Mouse (Mus musculus): ENCODE results near the gene Dusp7. TPM values are rescaled to one million over a fixed set of nuclear protein-coding genes. Genes with fewer than 3 reads are reported as not detected.

Gene Dusp7
- total RNA-seq, 1 experiment: 4.5 TPM

- H3K4me3 ChIP-seq (ENCODE audit: insufficient read depth in 1 of 2, low read depth in 1 of 2, low read length in 2 of 2, poor library complexity in 1 of 2, severe bottlenecking in 1 of 2): no peak overlapping the region
- H3K9me3 ChIP-seq (ENCODE audit: control insufficient read depth, insufficient read depth, low read depth, low read length): no peaks in the 10 kb centered on the region
- H3K27ac ChIP-seq (ENCODE audit: insufficient read depth, low read depth, low read length, poor library complexity, severe bottlenecking): no peak overlapping the region
- H3K36me3 ChIP-seq (ENCODE audit: control insufficient read depth, insufficient read depth, low read length, poor library complexity, severe bottlenecking): no peaks in the 10 kb centered on the region
- in situ Hi-C loops (cut with MboI; ENCODE audit: low sequenced_read_pairs in 2 of 2, unreplicated experiment in 2 of 2): no loop called here
- DNase-seq (ENCODE audit: low read depth, low spot score): no peak
- H3K9ac ChIP-seq (ENCODE audit: insufficient read depth, low read depth, low read length, poor library complexity, severe bottlenecking): no peak overlapping the region
- TF ChIP-seq HCFC1 (IDR thresholded peaks at IDR 0.05; ENCODE audit: borderline replicate concordance, insufficient read depth, low read length) (no peak), CHD2 (IDR thresholded peaks at IDR 0.05; ENCODE audit: low read depth, low read length) (no peak), ZC3H11A (IDR thresholded peaks at IDR 0.05; ENCODE audit: borderline replicate concordance, low read depth, low read length) (no peak), ZNF384 (IDR thresholded peaks at IDR 0.05; ENCODE audit: low read depth, low read length) (no peak), MAFK (IDR thresholded peaks at IDR 0.05; ENCODE audit: insufficient read depth, low read depth, low read length) (no peak)
- H3K4me1 ChIP-seq (ENCODE audit: control insufficient read depth in 2 of 2, insufficient read depth in 2 of 2, low read length in 2 of 2, poor library complexity in 1 of 2): no peaks in the 10 kb centered on the region
Measured at GRCm38 (mm10) chr9:106397733-106398132, 29.3 kb downstream of the Dusp7 start.

- Histone ChIP-seq H3K9ac (ENCODE audit: insufficient read depth, low read depth, low read length, poor library complexity, severe bottlenecking) (no peak overlapping the region), H3K27ac (ENCODE audit: insufficient read depth, low read depth, low read length, poor library complexity, severe bottlenecking) (no peak overlapping the region), H3K36me3 (ENCODE audit: control insufficient read depth, insufficient read depth, low read length, poor library complexity, severe bottlenecking) (no peaks in the 10 kb centered on the region), H3K4me3 (ENCODE audit: insufficient read depth in 1 of 2, low read depth in 1 of 2, low read length in 2 of 2, poor library complexity in 1 of 2, severe bottlenecking in 1 of 2) (no peak overlapping the region), H3K9me3 (ENCODE audit: control insufficient read depth, insufficient read depth, low read depth, low read length) (no peaks in the 10 kb centered on the region), H3K4me1 (ENCODE audit: control insufficient read depth in 2 of 2, insufficient read depth in 2 of 2, low read length in 2 of 2, poor library complexity in 1 of 2) (no peaks in the 10 kb centered on the region)
- TF ChIP-seq ZNF384 (IDR thresholded peaks at IDR 0.05; ENCODE audit: low read depth, low read length) (no peak), CHD2 (IDR thresholded peaks at IDR 0.05; ENCODE audit: low read depth, low read length) (no peak), HCFC1 (IDR thresholded peaks at IDR 0.05; ENCODE audit: borderline replicate concordance, insufficient read depth, low read length) (no peak), ZC3H11A (IDR thresholded peaks at IDR 0.05; ENCODE audit: borderline replicate concordance, low read depth, low read length) (no peak), MAFK (IDR thresholded peaks at IDR 0.05; ENCODE audit: insufficient read depth, low read depth, low read length) (no peak)
- DNase-seq (ENCODE audit: low read depth, low spot score): no peak
- in situ Hi-C loops (cut with MboI; ENCODE audit: low sequenced_read_pairs in 2 of 2, unreplicated experiment in 2 of 2): no loop called here
Measured at GRCm38 (mm10) chr9:106398667-106399311, 30.4 kb downstream of the Dusp7 start.

- Histone ChIP-seq H3K27ac (ENCODE audit: insufficient read depth, low read depth, low read length, poor library complexity, severe bottlenecking) (no peak overlapping the region), H3K9me3 (ENCODE audit: control insufficient read depth, insufficient read depth, low read depth, low read length) (no peaks in the 10 kb centered on the region), H3K4me3 (ENCODE audit: insufficient read depth in 1 of 2, low read depth in 1 of 2, low read length in 2 of 2, poor library complexity in 1 of 2, severe bottlenecking in 1 of 2) (no peak overlapping the region), H3K36me3 (ENCODE audit: control insufficient read depth, insufficient read depth, low read length, poor library complexity, severe bottlenecking) (no peaks in the 10 kb centered on the region), H3K4me1 (ENCODE audit: control insufficient read depth in 2 of 2, insufficient read depth in 2 of 2, low read length in 2 of 2, poor library complexity in 1 of 2) (no peaks in the 10 kb centered on the region), H3K9ac (ENCODE audit: insufficient read depth, low read depth, low read length, poor library complexity, severe bottlenecking) (no peak overlapping the region)
- in situ Hi-C loops (cut with MboI; ENCODE audit: low sequenced_read_pairs in 2 of 2, unreplicated experiment in 2 of 2): no loop called here
- TF ChIP-seq ZNF384 (IDR thresholded peaks at IDR 0.05; ENCODE audit: low read depth, low read length): no peak
- TF ChIP-seq HCFC1 (IDR thresholded peaks at IDR 0.05; ENCODE audit: borderline replicate concordance, insufficient read depth, low read length): no peak
- TF ChIP-seq CHD2 (IDR thresholded peaks at IDR 0.05; ENCODE audit: low read depth, low read length): no peak
- no peak for TF ChIP-seq ZC3H11A (IDR thresholded peaks at IDR 0.05; ENCODE audit: borderline replicate concordance, low read depth, low read length)
- no peak for TF ChIP-seq MAFK (IDR thresholded peaks at IDR 0.05; ENCODE audit: insufficient read depth, low read depth, low read length)
- DNase-seq (ENCODE audit: low read depth, low spot score): no peak
Measured at GRCm38 (mm10) chr9:106399808-106400207, 31.4 kb downstream of the Dusp7 start.

GRCm38 (mm10) chr9:106402149-106402548, 33.7 kb downstream of the Dusp7 start:
- H3K4me1 ChIP-seq (ENCODE audit: control insufficient read depth in 2 of 2, insufficient read depth in 2 of 2, low read length in 2 of 2, poor library complexity in 1 of 2): no peaks in the 10 kb centered on the region
- in situ Hi-C loops (cut with MboI; ENCODE audit: low sequenced_read_pairs in 2 of 2, unreplicated experiment in 2 of 2): no loop called here
- TF ChIP-seq HCFC1 (IDR thresholded peaks at IDR 0.05; ENCODE audit: borderline replicate concordance, insufficient read depth, low read length): no peak
- no peak for TF ChIP-seq ZC3H11A (IDR thresholded peaks at IDR 0.05; ENCODE audit: borderline replicate concordance, low read depth, low read length)
- no peak for TF ChIP-seq MAFK (IDR thresholded peaks at IDR 0.05; ENCODE audit: insufficient read depth, low read depth, low read length)
- TF ChIP-seq ZNF384 (IDR thresholded peaks at IDR 0.05; ENCODE audit: low read depth, low read length): no peak
- no peak for TF ChIP-seq CHD2 (IDR thresholded peaks at IDR 0.05; ENCODE audit: low read depth, low read length)
- H3K36me3 ChIP-seq (ENCODE audit: control insufficient read depth, insufficient read depth, low read length, poor library complexity, severe bottlenecking): no peaks in the 10 kb centered on the region
- H3K27ac ChIP-seq (ENCODE audit: insufficient read depth, low read depth, low read length, poor library complexity, severe bottlenecking): no peak overlapping the region
- H3K9ac ChIP-seq (ENCODE audit: insufficient read depth, low read depth, low read length, poor library complexity, severe bottlenecking): no peak overlapping the region
- no peaks in the 10 kb centered on the region for H3K9me3 ChIP-seq (ENCODE audit: control insufficient read depth, insufficient read depth, low read depth, low read length)
- no peak for DNase-seq (ENCODE audit: low read depth, low spot score)
- H3K4me3 ChIP-seq (ENCODE audit: insufficient read depth in 1 of 2, low read depth in 1 of 2, low read length in 2 of 2, poor library complexity in 1 of 2, severe bottlenecking in 1 of 2): no peak overlapping the region
